Mouse (Mus musculus) gastrocnemius, adult 2 months (tissue): ENCODE measurements around the gene Amigo1. TPM values are rescaled to one million over a fixed set of nuclear protein-coding genes. Genes with fewer than 3 reads are reported as not detected.

Experiments used
- DNase-seq: peaks from one replicate; pipeline ENCODE4 v3.0.0; 2022
- H3K27ac ChIP-seq: fragments of 200-600 bp; 2 replicates; pipeline ENCODE4 v1.8.1; 2022; ENCODE audit warnings: mild to moderate bottlenecking
- H3K4me3 ChIP-seq: fragments of 200-600 bp; 2 replicates; pipeline ENCODE4 v1.8.1; 2022; ENCODE audit warnings: mild to moderate bottlenecking, moderate library complexity
- CTCF ChIP-seq: fragments of 200-600 bp; IDR thresholded peaks from 2 replicates; pipeline ENCODE4 v1.8.1; 2022; ENCODE audit warnings: antibody characterized with exemption, mild to moderate bottlenecking, moderate library complexity
- intact Hi-C: fragments of 180-260 bp; cut with DNase I; formaldehyde crosslinking; loops from one replicate; pipeline ENCODE4 v1.15.1; 2025
- total RNA-seq, 2 experiments: library from RNA; stranded (reverse); gene quantifications; 2 replicates each; pipeline ENCODE4 v1.2.3; 2021

The Amigo1 gene
- total RNA-seq, 2 experiments from 2014 or later = 21.6 to 28.3 TPM

GRCm38 (mm10) chr3:108164807-108165206, 21.3 kb upstream of the Amigo1 start:
- intact Hi-C loops = loop anchor here (1.0 to 10.0 kb wide), 3 partner anchors 38 to 224 kb away; partner anchors contain the start of gene Psma5

DNA sequence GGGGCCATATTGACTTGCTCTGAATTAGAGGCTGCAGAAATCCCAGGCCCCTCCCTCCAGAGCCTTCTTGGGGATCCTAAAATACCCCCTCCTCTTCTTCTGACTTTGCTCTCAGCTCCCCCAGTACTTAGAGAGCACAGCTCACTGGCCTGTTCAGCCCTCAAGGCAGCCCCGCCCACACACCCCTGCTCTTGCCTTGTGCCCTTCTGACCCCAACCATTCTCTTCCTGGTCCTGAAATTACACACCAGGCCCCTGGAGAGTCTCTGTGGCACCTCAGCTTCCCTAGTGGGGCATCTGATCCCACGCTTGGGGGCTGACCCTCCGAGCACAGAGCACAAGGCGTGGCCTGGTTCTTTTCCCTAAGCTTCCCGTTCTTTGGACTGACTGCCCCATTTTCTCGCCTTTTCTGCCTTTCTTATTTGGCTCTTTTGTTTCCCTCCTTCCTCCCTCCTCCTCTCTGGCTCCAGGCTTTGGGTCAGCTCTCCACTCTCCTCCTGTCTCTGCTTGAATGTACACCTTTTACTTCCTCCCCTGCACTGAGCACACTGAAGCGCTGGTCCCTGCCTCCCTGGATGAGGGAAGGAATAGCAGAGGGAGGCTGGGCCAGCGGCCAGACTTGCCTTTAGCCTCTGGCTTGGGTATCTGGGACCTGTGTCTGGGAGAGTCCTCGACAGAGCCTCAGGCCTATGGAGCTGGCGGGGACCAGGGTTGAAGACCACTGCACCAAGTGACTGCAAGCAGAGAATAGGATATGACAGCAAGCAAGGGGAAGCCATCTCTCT, 20.4 kb upstream of the Amigo1 start:
- DNase-seq = peak; percentile 73
- peak overlapping the region; percentile 93 for H3K27ac ChIP-seq
- TF ChIP-seq CTCF = no peak
- intact Hi-C loops = loop anchor here (1.0 to 10.0 kb wide), 3 partner anchors 38 to 223 kb away; partner anchors contain the start of gene Psma5
- no peak overlapping the region; the same call in 1 of the 2 replicates for H3K4me3 ChIP-seq

More at GRCm38 (mm10) chr3:108164807-108165206, 21.3 kb upstream of the Amigo1 start:
- H3K4me3 ChIP-seq = peak overlapping the region; percentile 56
- peak; percentile 100 for TF ChIP-seq CTCF
- peak overlapping the region; percentile 93 for H3K27ac ChIP-seq
- DNase-seq = peak; percentile 85

DNA sequence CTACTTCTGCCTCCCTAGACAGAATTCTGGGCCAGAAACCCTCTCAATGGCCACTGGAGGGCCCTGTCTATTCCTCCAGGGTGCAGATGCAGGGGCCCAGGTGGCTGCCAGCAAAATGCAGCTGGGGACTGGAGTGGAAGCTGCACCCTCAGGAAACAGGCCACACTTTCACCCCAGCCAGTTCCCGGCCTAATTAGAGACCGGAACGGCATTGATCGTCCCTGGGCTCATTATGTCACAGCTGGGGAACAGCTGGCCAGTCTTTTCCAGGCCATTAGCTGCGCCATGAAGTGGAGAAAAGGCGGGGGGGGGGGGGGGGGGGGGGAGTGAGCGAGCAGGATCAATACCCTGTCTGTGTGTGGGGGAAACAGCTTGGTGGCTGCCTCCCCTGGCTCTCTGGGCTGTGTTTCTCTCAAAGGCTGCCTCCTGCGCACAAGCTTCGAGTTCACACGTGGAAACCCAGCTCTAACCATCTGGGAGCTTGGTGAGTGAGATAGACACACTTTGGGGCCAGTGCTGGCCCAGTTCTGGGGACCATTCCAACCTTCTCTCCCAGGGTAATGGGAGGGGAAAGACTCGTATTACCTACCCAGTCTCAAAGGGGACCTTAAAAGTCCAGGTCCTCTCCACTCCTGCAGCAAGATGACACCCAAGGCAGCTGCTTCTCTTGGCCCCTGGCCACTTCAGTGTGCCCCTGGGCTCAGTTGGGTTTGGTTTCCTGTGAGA, 19.5 kb upstream of the Amigo1 start:
- intact Hi-C loops = loop anchor here (10.0 kb wide), 1 partner anchor 88 kb away; the partner anchor contains the start of gene Psma5
- DNase-seq = peak; percentile 88
- Histone ChIP-seq H3K27ac (peak overlapping the region; percentile 93), H3K4me3 (no peak overlapping the region)
- peak; percentile 52 for TF ChIP-seq CTCF

GRCm38 (mm10) chr3:108167499-108167898, 18.6 kb upstream of the Amigo1 start:
- Histone ChIP-seq H3K4me3 (peak overlapping the region; percentile 33), H3K27ac (peak overlapping the region; percentile 93)
- peak; percentile 71 for DNase-seq
- intact Hi-C loops = loop anchor here (10.0 kb wide), 1 partner anchor 87 kb away; the partner anchor contains the start of gene Psma5
- TF ChIP-seq CTCF = no peak

- intact Hi-C loops = loop anchor here (2.0 to 10.0 kb wide), 2 partner anchors 16 to 86 kb away; partner anchors contain the start of gene Psma5
- DNase-seq = no peak
- no peak overlapping the region for H3K4me3 ChIP-seq
- no peak overlapping the region for H3K27ac ChIP-seq
- no peak for TF ChIP-seq CTCF
These were observed 16.9 kb upstream of the Amigo1 start for GRCm38 (mm10) chr3:108169199-108169598.

DNA sequence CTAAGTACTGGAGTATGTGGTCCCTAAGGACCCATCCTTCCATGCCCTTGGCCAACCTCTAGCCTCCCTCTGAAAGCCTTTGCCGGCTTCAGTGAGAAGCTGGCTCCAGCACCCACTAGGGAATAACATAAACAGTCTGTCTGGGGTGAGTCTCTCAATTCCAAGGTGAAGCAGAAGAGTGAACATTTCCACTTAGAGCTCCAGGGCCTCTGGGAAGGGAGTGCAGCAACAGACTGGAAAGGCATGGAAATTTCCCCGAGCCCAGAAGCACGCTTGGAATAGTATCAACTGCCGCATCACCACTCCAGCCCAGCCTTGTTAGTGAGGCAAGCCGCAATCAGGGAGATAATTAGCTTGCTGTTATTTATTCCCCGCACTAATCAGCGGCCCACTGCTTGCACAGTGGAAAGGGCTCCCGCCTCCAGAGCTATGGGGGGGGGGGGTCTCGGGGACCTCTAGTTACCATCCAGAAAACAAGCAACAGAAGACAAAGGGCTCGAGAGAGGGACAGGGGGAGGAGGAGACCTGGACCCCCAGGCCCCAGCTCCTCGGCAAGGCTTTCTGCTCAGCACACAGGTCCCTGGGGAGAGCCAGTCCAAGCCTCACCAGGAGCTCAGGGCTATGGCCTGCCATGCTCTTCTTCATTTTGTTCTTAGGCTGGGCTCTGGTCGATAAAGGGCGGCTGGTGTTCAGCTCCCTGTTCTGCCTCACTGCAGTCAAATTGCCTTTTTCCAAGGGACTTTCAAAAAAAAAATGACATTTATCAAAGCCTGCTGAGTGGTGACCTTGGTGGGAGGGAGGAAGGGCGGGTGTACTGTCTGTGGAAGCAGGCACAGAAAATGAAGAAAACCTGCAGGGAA, 11.2 kb upstream of the Amigo1 start:
- no peak for TF ChIP-seq CTCF
- peak overlapping the region; percentile 45 for H3K4me3 ChIP-seq
- peak overlapping the region; percentile 61 for H3K27ac ChIP-seq
- intact Hi-C loops = no loop called here
- DNase-seq = peak; percentile 64

- Histone ChIP-seq H3K4me3 (no peak overlapping the region), H3K27ac (peak overlapping the region; percentile 24)
- TF ChIP-seq CTCF = peak; percentile 37
- peak; percentile 69 for DNase-seq
- intact Hi-C loops = no loop called here
These were observed 7.1 kb upstream of the Amigo1 start for GRCm38 (mm10) chr3:108178756-108179715.

DNA sequence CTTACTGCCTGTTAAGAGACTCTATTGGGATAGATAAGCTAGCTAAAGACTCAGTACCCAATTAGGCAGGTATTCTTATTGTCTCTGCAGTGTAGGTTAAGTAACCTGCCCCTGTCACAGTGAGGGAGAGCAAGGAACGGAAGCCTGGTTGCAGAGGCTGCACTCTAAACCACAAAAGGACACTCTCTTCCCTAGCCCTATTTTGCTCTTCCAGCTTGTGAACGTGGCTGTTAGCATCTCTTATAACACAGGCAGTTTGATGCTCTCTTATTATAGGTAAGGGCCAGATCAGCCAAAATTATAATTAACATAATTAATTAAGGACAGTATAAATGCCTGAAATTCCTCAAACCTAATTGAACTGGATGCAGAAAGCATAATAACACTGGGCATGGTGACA, 5.6 kb upstream of the Amigo1 start:
- H3K27ac ChIP-seq = no peak overlapping the region
- intact Hi-C loops = no loop called here
- H3K4me3 ChIP-seq = no peak overlapping the region
- no peak for TF ChIP-seq CTCF
- no peak for DNase-seq

DNA sequence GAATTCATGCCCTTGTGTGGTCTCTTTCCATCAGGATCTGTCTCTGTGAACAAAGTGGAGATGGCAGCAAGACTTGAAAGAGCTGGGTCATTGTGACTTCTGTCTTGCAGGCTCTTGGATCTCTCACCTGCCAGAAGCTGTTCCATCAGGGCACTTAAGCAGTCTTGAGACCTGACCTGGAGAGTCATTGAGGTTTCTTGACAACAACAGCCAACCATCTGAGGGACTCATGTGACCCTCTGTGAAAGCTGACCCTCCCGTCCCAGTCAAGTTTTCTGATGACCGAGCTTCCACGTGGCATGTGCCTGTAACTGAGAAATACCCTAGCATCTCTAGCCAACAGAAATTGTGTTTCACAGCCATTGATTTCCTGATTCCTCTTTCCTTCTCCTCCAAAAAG, 1.4 kb upstream of the Amigo1 start:
- DNase-seq = peak; percentile 20
- intact Hi-C loops = loop anchor here (2.0 kb wide), 1 partner anchor 16 kb away; no protein-coding TSS in a partner anchor
- no peak overlapping the region for H3K4me3 ChIP-seq
- no peak for TF ChIP-seq CTCF
- 0 out of 2 replicates have a peak overlapping the region, but pooled peaks have one; percentile 89 for H3K27ac ChIP-seq

DNA sequence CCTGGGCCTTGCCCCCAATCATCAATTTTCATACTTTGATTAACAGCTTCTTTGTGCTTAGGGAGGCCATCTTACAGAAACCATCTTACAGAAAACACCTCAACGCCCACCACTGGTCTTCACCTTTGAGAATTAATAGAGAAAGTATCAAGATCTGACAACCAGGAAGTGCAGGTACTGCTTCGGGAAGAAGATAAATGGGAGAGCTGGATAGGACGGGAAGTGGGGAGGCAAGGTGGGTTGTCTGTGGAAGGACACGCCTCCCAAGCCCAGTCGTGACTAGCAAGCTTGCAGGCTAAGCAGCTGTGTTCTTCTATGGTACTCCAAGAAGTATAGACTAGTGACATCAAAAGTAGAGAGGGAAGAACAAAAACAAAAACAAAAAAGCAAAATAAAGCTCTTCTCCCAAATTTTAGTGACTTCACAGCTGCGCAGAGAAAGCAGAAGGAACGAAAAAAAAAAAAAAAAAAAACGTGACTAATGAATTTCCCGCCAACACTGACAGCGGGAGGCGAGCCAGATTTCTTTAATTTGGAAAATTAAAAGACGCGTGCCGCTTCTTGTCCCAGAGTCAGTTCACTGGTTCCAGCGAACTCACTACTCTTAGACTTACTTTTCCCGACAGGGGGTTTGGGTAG, 556 bp upstream of the Amigo1 start:
- intact Hi-C loops = loop anchor here (2.0 kb wide), 1 partner anchor 17 kb away; no protein-coding TSS in a partner anchor
- peak overlapping the region; percentile 89 for H3K27ac ChIP-seq
- H3K4me3 ChIP-seq = peak overlapping the region; percentile 77
- TF ChIP-seq CTCF = no peak
- DNase-seq = peak; percentile 10
